Mouse (Mus musculus) lung, postnatal 0 days (tissue): ENCODE data around the gene Ngdn. TPM values are rescaled to one million over a fixed set of nuclear protein-coding genes. Genes with fewer than 3 reads are reported as not detected.

Source experiments
- ATAC-seq: fragments of 200-750 bp; cut with Nextera tagmentation; 2 replicates; pipeline ENCODE4 v1.8.0; 2017; ENCODE audit warnings: moderate library complexity
- DNase-seq: peaks from one replicate; pipeline ENCODE4 v3.0.0-alpha.2; 2016; ENCODE audit warnings: low spot score
- H3K27ac ChIP-seq: fragments of 300-500 bp; sonication (generic); 2 replicates; pipeline ENCODE4 v1.5.1; 2014; ENCODE audit warnings: antibody characterized with exemption, mild to moderate bottlenecking, low read length, mixed read lengths
- H3K27me3 ChIP-seq: fragments of 300-500 bp; sonication (generic); replicated peaks from 2 replicates; pipeline ENCODE4 v1.6.1; 2014; ENCODE audit warnings: low read length, mixed read lengths; ENCODE audit not compliant: insufficient read depth
- H3K36me3 ChIP-seq: fragments of 300-500 bp; sonication (generic); 2 replicates; pipeline ENCODE4 v1.6.1; 2014; ENCODE audit warnings: low read length, mixed read lengths; ENCODE audit not compliant: insufficient read depth
- H3K4me1 ChIP-seq: fragments of 300-500 bp; sonication (generic); 2 replicates; pipeline ENCODE4 v1.6.1; 2014; ENCODE audit warnings: antibody characterized with exemption, low read depth, low read length, mixed read lengths; ENCODE audit not compliant: insufficient read depth
- H3K4me2 ChIP-seq: fragments of 300-500 bp; sonication (generic); replicated peaks from 2 replicates; pipeline ENCODE4 v1.6.1; 2014; ENCODE audit warnings: low read depth, mild to moderate bottlenecking, low read length, moderate library complexity, mixed read lengths
- H3K4me3 ChIP-seq: fragments of 300-500 bp; sonication (generic); 2 replicates; pipeline ENCODE4 v1.5.1; 2014; ENCODE audit warnings: low read depth, low read length
- H3K9ac ChIP-seq: fragments of 300-500 bp; sonication (generic); replicated peaks from 2 replicates; pipeline ENCODE4 v1.6.1; 2014; ENCODE audit warnings: low read depth, mild to moderate bottlenecking
- H3K9me3 ChIP-seq: fragments of 300-500 bp; sonication (generic); 2 replicates; pipeline ENCODE4 v1.6.1; 2016; ENCODE audit warnings: low read length, mixed read lengths
- CTCF ChIP-seq: IDR thresholded peaks from 2 replicates; pipeline ENCODE4 v1.5.1; 2016; ENCODE audit warnings: antibody characterized with exemption, mild to moderate bottlenecking
- EP300 ChIP-seq: IDR thresholded peaks from 2 replicates; pipeline ENCODE4 v1.6.1; 2016; ENCODE audit warnings: antibody characterized with exemption, mild to moderate bottlenecking, control low read depth
- WGBS: fragments of 180-500 bp; shearing (Covaris S2); extraction: QIAGEN DNeasy Blood & Tissue Kit; methylation state at CpG from one replicate; pipeline ENCODE4 v1.1.7; 2014; 5-methylcytosine and 5-hydroxymethylcytosine counted together
- polyA plus RNA-seq: library from polyadenylated mRNA; unstranded; fragments of >200 nt; fragmentation: Nextera tagmentation; extraction: Ambion mirVana; gene quantifications from 2 replicates; pipeline ENCODE4 v1.2.1, GENCODE M21; 2015

Ngdn gene
- polyA plus RNA-seq, 1 experiment from 2014 or later: 62.8 TPM

DNA sequence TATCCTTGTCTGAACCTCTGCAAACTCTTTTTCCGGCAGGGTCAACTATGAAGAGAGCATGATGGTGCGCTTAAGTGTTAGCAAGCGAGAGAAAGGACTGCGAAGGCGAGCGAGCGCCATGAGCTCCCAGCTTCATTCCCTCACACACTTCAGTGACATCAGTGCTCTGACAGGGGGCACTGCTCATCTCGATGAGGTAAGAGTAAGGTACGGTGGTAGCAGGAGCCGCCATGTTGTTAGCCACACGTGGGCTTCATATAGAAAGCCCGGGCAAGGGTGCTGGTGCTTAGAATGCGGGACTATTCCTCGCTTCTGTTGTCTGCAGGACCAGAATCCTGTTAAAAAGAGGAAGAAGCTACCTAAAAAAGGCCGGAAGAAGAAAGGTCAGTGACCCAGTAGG, 7.8 kb downstream of the Ngdn start:
- Histone ChIP-seq H3K36me3 (peaks cover 17% of the 10 kb centered on the region; the same call in 1 of the 2 replicates), H3K27me3 (no peaks in the 10 kb centered on the region), H3K9me3 (no peaks in the 10 kb centered on the region), H3K4me1 (no peaks in the 10 kb centered on the region), H3K27ac (no peak overlapping the region), H3K4me2 (no peak overlapping the region), H3K4me3 (no peak overlapping the region), H3K9ac (no peak overlapping the region)
- DNase-seq (no peak), ATAC-seq (no peak)
- WGBS: 86% methylated on average over 15 of the region's 15 CpGs
- TF ChIP-seq EP300: no peak

DNA sequence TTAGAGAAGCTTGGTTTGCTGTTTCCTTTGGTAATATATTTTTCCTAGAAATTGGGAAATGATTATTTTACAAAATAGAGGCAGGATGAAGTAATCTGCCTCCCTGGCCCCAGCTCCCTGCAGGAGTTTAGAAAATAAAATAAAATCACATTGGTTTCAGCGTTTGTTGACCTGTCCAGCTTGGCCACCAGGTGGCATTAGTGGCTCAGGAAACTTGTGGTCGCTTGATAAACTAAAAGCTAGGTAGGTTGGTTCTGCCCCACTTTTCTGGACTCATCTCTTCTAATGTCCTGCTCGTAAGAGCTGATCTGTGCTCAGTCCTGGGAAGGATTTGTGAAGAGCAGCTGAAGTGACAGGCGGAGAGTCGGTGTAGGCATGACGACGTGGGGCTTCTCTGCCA, 9.0 kb downstream of the Ngdn start:
- DNase-seq (peak; percentile 73), ATAC-seq (peak; percentile 43)
- Histone ChIP-seq H3K4me2 (no peak overlapping the region), H3K9ac (no peak overlapping the region), H3K4me3 (no peak overlapping the region), H3K27me3 (no peaks in the 10 kb centered on the region), H3K27ac (no peak overlapping the region), H3K4me1 (no peaks in the 10 kb centered on the region), H3K9me3 (no peaks in the 10 kb centered on the region), H3K36me3 (peaks cover 17% of the 10 kb centered on the region; the same call in 1 of the 2 replicates)
- no peak for TF ChIP-seq EP300
- TF ChIP-seq CTCF: peak; percentile 78
- WGBS: 58% methylated on average over 7 of the region's 7 CpGs

DNA sequence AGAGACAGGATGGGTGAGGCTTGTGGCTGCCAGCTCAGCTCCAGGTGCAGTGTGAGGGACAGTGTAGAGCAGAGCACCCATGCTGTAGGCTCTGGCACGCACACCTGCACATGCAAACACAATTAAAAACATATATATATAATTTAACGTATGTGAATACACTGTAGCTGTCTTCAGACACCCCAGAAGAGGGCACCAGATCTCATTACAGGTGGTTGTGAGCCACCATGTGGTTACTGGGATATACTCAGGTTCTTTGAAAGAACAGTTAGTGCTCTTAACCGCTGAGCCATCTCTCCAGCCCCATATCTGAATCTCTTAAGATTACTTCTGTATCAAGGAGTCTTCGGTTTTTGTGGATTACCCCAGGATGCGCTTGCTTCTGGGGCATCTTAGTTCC, 10.3 kb downstream of the Ngdn start:
- Histone ChIP-seq H3K27me3 (no peaks in the 10 kb centered on the region), H3K36me3 (peaks cover 17% of the 10 kb centered on the region; the same call in 1 of the 2 replicates), H3K4me2 (no peak overlapping the region), H3K9me3 (no peaks in the 10 kb centered on the region), H3K27ac (no peak overlapping the region), H3K4me3 (no peak overlapping the region), H3K9ac (no peak overlapping the region), H3K4me1 (no peaks in the 10 kb centered on the region)
- 83% methylated on average over 5 of the region's 5 CpGs for WGBS
- ATAC-seq: no peak
- DNase-seq: no peak
- TF ChIP-seq EP300 (no peak), CTCF (no peak)

DNA sequence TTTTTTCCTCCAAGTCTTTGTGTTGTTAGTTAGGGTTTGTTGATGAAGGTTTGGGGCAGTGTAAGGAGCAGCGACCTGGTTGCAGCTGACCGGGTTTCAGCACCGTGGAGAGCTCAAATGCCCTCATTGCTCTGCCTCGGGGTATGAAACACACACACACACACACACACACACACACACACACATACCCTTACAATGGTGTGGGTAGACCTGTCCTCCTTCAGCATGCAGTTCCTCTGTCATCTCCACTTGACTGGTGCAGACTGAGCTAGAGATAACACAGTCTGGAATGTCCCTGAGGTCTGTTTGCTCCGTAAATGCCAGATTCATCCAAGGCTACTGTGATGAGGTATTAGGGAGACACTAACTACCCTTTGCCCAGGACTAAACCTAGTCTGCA, 12.0 kb downstream of the Ngdn start:
- Histone ChIP-seq H3K9ac (no peak overlapping the region), H3K4me1 (no peaks in the 10 kb centered on the region), H3K9me3 (no peaks in the 10 kb centered on the region), H3K4me2 (no peak overlapping the region), H3K36me3 (peaks cover 17% of the 10 kb centered on the region; the same call in 1 of the 2 replicates), H3K27me3 (no peaks in the 10 kb centered on the region), H3K27ac (no peak overlapping the region), H3K4me3 (no peak overlapping the region)
- WGBS: 19% methylated on average over 5 of the region's 5 CpGs
- TF ChIP-seq CTCF (no peak), EP300 (no peak)
- DNase-seq (no peak), ATAC-seq (no peak)

DNA sequence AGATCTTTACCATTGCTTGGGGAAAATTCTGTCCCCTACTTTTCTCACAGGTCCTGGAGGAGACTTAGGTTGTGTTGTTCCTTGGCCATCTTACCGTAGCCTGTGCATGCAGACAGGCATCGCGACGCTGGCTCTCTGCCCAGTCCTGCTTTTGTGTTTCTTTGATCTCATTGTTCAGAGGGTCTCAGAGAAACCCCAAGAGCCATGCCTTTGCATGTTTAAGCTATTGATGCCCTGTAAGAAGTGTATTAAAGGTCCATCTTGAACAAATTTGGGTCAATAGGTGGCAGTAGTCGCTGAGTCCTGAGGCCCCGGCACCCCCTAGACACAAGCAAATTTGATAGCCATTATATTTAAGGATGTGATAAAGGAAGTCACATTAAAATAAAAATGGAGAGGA, 12.4 kb downstream of the Ngdn start:
- DNase-seq (no peak), ATAC-seq (no peak)
- Histone ChIP-seq H3K4me2 (no peak overlapping the region), H3K27ac (no peak overlapping the region), H3K9ac (no peak overlapping the region), H3K4me1 (no peaks in the 10 kb centered on the region), H3K36me3 (peaks cover 17% of the 10 kb centered on the region; the same call in 1 of the 2 replicates), H3K27me3 (no peaks in the 10 kb centered on the region), H3K4me3 (no peak overlapping the region), H3K9me3 (no peaks in the 10 kb centered on the region)
- TF ChIP-seq CTCF (peak; percentile 41), EP300 (no peak)
- WGBS: 30% methylated on average over 6 of the region's 6 CpGs

DNA sequence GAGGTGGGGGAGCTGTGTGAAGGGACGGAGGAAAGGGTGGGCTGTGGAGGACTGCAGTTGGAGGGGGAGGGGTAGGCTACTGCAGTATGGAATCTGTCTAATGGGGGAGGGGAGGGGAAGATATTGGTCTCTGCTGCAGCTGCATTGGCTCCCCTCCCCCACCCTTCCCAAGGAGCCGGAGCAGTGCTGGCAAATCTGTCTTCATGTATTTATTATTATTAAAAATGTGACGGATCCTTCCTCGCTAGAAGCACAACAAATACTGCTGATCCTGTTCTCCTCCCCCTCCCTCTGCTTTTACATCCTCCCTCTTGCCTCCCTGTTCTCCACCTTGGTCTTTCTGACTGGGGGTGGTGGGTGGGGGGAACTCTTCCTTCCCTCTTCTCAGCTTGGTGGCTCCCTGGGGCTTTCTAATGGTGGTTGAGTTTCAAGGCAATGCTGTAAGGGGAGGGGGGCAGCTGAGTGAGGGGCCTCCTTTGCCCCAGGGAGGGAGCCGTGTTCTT, 13.1 kb downstream of the Ngdn start:
- Histone ChIP-seq H3K9ac (no peak overlapping the region), H3K36me3 (peaks cover 15% of the 10 kb centered on the region; the same call in 1 of the 2 replicates), H3K4me2 (no peak overlapping the region), H3K4me1 (no peaks in the 10 kb centered on the region), H3K27ac (no peak overlapping the region), H3K27me3 (no peaks in the 10 kb centered on the region; the same call in 1 of the 2 replicates), H3K4me3 (no peak overlapping the region), H3K9me3 (no peaks in the 10 kb centered on the region)
- DNase-seq (no peak), ATAC-seq (no peak)
- WGBS: 22% methylated on average over 5 of the region's 5 CpGs
- no peak for TF ChIP-seq EP300
- TF ChIP-seq CTCF: no peak
